8 mouse cellular contexts compared by ENCODE assay signal in the genomic region with DNA sequence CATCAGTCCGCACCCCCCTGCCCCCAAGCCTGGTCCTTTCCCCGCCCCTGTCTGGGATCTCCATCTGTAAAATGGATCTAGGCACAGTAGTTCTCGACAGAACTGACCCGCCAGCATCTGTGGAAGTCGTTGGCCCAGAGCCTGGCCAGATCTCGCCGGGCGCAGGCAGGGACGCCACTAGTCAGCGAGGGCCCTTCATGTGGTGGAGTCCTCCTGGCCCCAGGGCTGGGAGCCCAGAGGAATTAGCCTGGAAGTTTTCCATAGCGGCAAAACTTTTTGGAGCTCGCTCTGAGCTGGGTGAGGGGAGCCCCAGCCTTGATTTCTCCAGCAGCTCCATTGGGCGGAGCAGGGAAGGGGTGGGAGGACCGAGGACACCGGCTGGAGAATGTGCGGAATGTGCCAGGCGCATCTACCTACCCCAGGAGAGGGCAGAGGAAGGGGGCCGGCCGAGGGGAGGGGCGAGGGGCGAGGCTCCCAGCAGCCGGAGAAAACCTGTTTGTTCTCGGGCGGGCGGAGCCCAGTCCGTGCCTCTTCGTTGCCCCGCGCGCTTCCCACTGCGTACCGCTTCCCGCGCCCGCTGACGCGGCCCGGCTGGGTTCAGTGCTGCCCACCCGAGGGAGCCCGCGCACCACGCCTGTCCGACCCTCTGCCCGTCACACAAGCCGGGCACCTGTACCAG. TPM values are rescaled to one million over a fixed set of nuclear protein-coding genes. Genes with fewer than 3 reads are reported as not detected.
DNase-seq lines count a peak whose midpoint lies in the region; ATAC-seq and TF ChIP-seq lines count a peak whose summit lies in the region.

A gene (plus strand): TSS at position 499 of the 679 bp plus-strand sequence.

- 9% methylated on average over 32 of the region's 45 CpGs for WGBS in intestine, embryonic 14.5 days
- 26% methylated on average over 45 of the region's 45 CpGs for WGBS in liver, embryonic 15.5 days (ENCODE audit: insufficient replicate concordance)
- WGBS in neural tube, embryonic 13.5 days = 28% methylated on average over 43 of the region's 45 CpGs

- H3K79me2 ChIP-seq in MEL (ENCODE audit: control insufficient read depth, insufficient read depth, low read length, poor library complexity) = no peaks in the 10 kb centered on the region

- no peak for TF ChIP-seq RAD21 in MEL (IDR thresholded peaks at IDR 0.05; ENCODE audit: low read depth, low read length)

- H3K4me2 ChIP-seq in intestine, embryonic 14.5 days (ENCODE audit: low read length) = peak within 1 kb of the TSS; percentile 63
- H3K4me2 ChIP-seq in liver, embryonic 15.5 days = peak within 1 kb of the TSS; percentile 64
- H3K4me2 ChIP-seq in neural tube, embryonic 13.5 days = peak within 1 kb of the TSS; percentile 58

- H3K4me1 ChIP-seq in MEL (ENCODE audit: control insufficient read depth in 1 of 2, insufficient read depth in 2 of 2, low read length in 2 of 2) = peaks cover 0 to 3% of the 10 kb centered on the region in 2 experiments; a peak in 2 of 4 replicates
- no peaks in the 10 kb centered on the region for H3K4me1 ChIP-seq in intestine, embryonic 14.5 days (replicated peaks; ENCODE audit: control insufficient read depth, insufficient read depth, low read length)
- H3K4me1 ChIP-seq in liver, embryonic 15.5 days (replicated peaks) = no peaks in the 10 kb centered on the region
- no peaks in the 10 kb centered on the region for H3K4me1 ChIP-seq in neural tube, embryonic 13.5 days (replicated peaks)

- H3K4me3 ChIP-seq in MEL (ENCODE audit: control insufficient read depth in 1 of 2, insufficient read depth in 1 of 2, low read depth in 2 of 2, low read length in 2 of 2) = peak within 1 kb of the TSS; percentile 29 to 37
- H3K4me3 ChIP-seq in intestine, embryonic 14.5 days (ENCODE audit: low read depth, low read length) = peak within 1 kb of the TSS; percentile 33
- peak within 1 kb of the TSS; percentile 41 for H3K4me3 ChIP-seq in liver, embryonic 15.5 days (replicated peaks)
- H3K4me3 ChIP-seq in neural tube, embryonic 13.5 days = peak within 1 kb of the TSS; percentile 34

- peak; percentile 30 for DNase-seq in MEL (ENCODE audit: low read depth, low spot score)
- no peak for DNase-seq in gonadal fat pad, adult 2 months (ENCODE audit: low read depth)
- DNase-seq in intestine, embryonic 14.5 days (ENCODE audit: low spot score) = peak; percentile 74
- DNase-seq in urinary bladder, postnatal 4 days (ENCODE audit: low spot score in 2 of 2) = peak; percentile 52 to 65

- no peaks in the 10 kb centered on the region for H3K9me3 ChIP-seq in MEL (replicated peaks; ENCODE audit: insufficient read depth, low read length)
- no peaks in the 10 kb centered on the region for H3K9me3 ChIP-seq in intestine, embryonic 14.5 days (ENCODE audit: control insufficient read depth, low read length)
- H3K9me3 ChIP-seq in liver, embryonic 15.5 days (replicated peaks) = no peaks in the 10 kb centered on the region
- H3K9me3 ChIP-seq in neural tube, embryonic 13.5 days = no peaks in the 10 kb centered on the region

- no peak for TF ChIP-seq CTCF in MEL (IDR thresholded peaks at IDR 0.05 in 2 of 3, conservative IDR thresholded peaks at IDR 0.05 in 1 of 3; ENCODE audit: control insufficient read depth in 1 of 3, insufficient read depth in 1 of 3, low read depth in 2 of 3, low read length in 3 of 3, poor library complexity in 1 of 3, severe bottlenecking in 1 of 3)

- ATAC-seq in common myeloid progenitor, adult 5-6 weeks (replicated peaks; ENCODE audit: low read depth, poor library complexity, severe bottlenecking) = peak; percentile 62
- peak; percentile 91 for ATAC-seq in intestine, embryonic 14.5 days (replicated peaks; ENCODE audit: low FRiP score, low TSS enrichment, low read depth)
- peak; percentile 42 for ATAC-seq in liver, embryonic 15.5 days (ENCODE audit: insufficient read depth)
- peak; percentile 86 for ATAC-seq in neural tube, embryonic 13.5 days (ENCODE audit: low read depth)
- no peak for ATAC-seq in erythroblast, adult 5-6 weeks (replicated peaks; ENCODE audit: low FRiP score, poor library complexity, severe bottlenecking)

- no peaks in the 10 kb centered on the region for H3K27me3 ChIP-seq in MEL (ENCODE audit: control insufficient read depth in 1 of 2, insufficient read depth in 2 of 2, low read length in 2 of 2)
- 0 out of 2 replicates have a peak, but pooled peaks cover 5% of the 10 kb centered on the region for H3K27me3 ChIP-seq in intestine, embryonic 14.5 days (replicated peaks; ENCODE audit: control insufficient read depth, insufficient read depth, low read length)
- peaks cover 43% of the 10 kb centered on the region for H3K27me3 ChIP-seq in liver, embryonic 15.5 days
- H3K27me3 ChIP-seq in neural tube, embryonic 13.5 days = peaks cover 14% of the 10 kb centered on the region

- no peak for TF ChIP-seq POLR2A in MEL (IDR thresholded peaks at IDR 0.05; ENCODE audit: control insufficient read depth in 1 of 2, insufficient read depth in 1 of 2, low read depth in 1 of 2, low read length in 2 of 2, poor library complexity in 1 of 2)

- no peak within 1 kb of the TSS for H3K9ac ChIP-seq in MEL (ENCODE audit: control insufficient read depth, low read depth, low read length, poor library complexity, severe bottlenecking)
- H3K9ac ChIP-seq in intestine, embryonic 14.5 days (ENCODE audit: low read length) = peak within 1 kb of the TSS; percentile 38
- H3K9ac ChIP-seq in liver, embryonic 15.5 days = no peak within 1 kb of the TSS
- 0 out of 2 replicates have a peak within 1 kb of the TSS, but pooled peaks have one; percentile 38 for H3K9ac ChIP-seq in neural tube, embryonic 13.5 days

- H3K27ac ChIP-seq in MEL (ENCODE audit: control insufficient read depth, low read depth, low read length) = no peak within 1 kb of the TSS
- no peak within 1 kb of the TSS for H3K27ac ChIP-seq in intestine, embryonic 14.5 days (ENCODE audit: low read depth)
- no peak within 1 kb of the TSS for H3K27ac ChIP-seq in liver, embryonic 15.5 days (replicated peaks)
- no peak within 1 kb of the TSS for H3K27ac ChIP-seq in neural tube, embryonic 13.5 days (replicated peaks)

- no peak for TF ChIP-seq EP300 in MEL (IDR thresholded peaks at IDR 0.05; ENCODE audit: low read depth in 1 of 2, low read length in 2 of 2)

- H3K36me3 ChIP-seq in MEL (ENCODE audit: control insufficient read depth in 1 of 2, insufficient read depth in 2 of 2, low read length in 2 of 2) = no peaks in the 10 kb centered on the region; a peak in 1 of 4 replicates
- no peaks in the 10 kb centered on the region for H3K36me3 ChIP-seq in intestine, embryonic 14.5 days (ENCODE audit: control insufficient read depth, insufficient read depth, low read length)
- H3K36me3 ChIP-seq in liver, embryonic 15.5 days (replicated peaks) = no peaks in the 10 kb centered on the region
- no peaks in the 10 kb centered on the region for H3K36me3 ChIP-seq in neural tube, embryonic 13.5 days

TF ChIP-seq in MEL, 35 proteins besides CTCF, POLR2A, EP300 and RAD21:
- TF ChIP-seq POLR2AphosphoS5 (IDR thresholded peaks at IDR 0.05; ENCODE audit: borderline replicate concordance, low read depth, low read length) (no peak), MYC (IDR thresholded peaks at IDR 0.05; ENCODE audit: low read depth, low read length) (no peak), MAX (IDR thresholded peaks at IDR 0.05; ENCODE audit: low read length) (no peak), MAZ (IDR thresholded peaks at IDR 0.05; ENCODE audit: low read depth, low read length) (no peak), HCFC1 (IDR thresholded peaks at IDR 0.05; ENCODE audit: low read depth, low read length) (no peak), ZNF384 (IDR thresholded peaks at IDR 0.05; ENCODE audit: low read depth, low read length) (no peak), SMC3 (IDR thresholded peaks at IDR 0.05; ENCODE audit: low read depth, low read length) (no peak), RCOR1 (IDR thresholded peaks at IDR 0.05; ENCODE audit: low read depth, low read length) (no peak), TAL1 (IDR thresholded peaks at IDR 0.05; ENCODE audit: low read length) (no peak), TCF12 (IDR thresholded peaks at IDR 0.05; ENCODE audit: low read depth, low read length) (no peak), MXI1 (IDR thresholded peaks at IDR 0.05; ENCODE audit: low read depth, low read length) (no peak), ZC3H11A (IDR thresholded peaks at IDR 0.05; ENCODE audit: low read depth, low read length) (no peak), CHD1 (IDR thresholded peaks at IDR 0.05; ENCODE audit: low read depth, low read length) (no peak), CHD2 (IDR thresholded peaks at IDR 0.05; ENCODE audit: low read length) (no peak), E2F4 (IDR thresholded peaks at IDR 0.05; ENCODE audit: borderline replicate concordance, low read depth, low read length) (no peak)

RNA-seq across cellular contexts. Expression of the gene that starts here (rescaled TPM):
- total RNA-seq in MEL (2012; rRNA removed) = not detected in 2 replicates
- polyA plus RNA-seq in MEL (2012; ENCODE audit: insufficient read depth in 1 of 2, insufficient read length in 2 of 2, low read depth in 1 of 2, low replicate concordance in 2 of 2, missing spikeins in 1 of 2) = under 1 TPM in 1 of 2 experiments, not detected in 1; 0.14 TPM
- 0.34 TPM in 1 of 2 replicates, not detected in the other for total RNA-seq in common myeloid progenitor, adult 5-6 weeks (2017)
- 157 and 194 TPM in 2 replicates for polyA plus RNA-seq in gonadal fat pad, adult 2 months (2012; rRNA removed)
- polyA plus RNA-seq in intestine, embryonic 14.5 days (2014; fragmentation: Nextera tagmentation; extraction: Ambion mirVana) = 8.9 and 12.1 TPM in 2 replicates
- 1.2 TPM in 2 replicates for polyA plus RNA-seq in liver, embryonic 15.5 days (2015; fragmentation: Nextera tagmentation; extraction: Ambion mirVana)
- polyA plus RNA-seq in neural tube, embryonic 13.5 days (2015; fragmentation: Nextera tagmentation; extraction: Ambion mirVana) = 1.0 and 1.4 TPM in 2 replicates
- not detected in 2 replicates for total RNA-seq in erythroblast, adult 5-6 weeks (2015; ENCODE audit: low replicate concordance)
- not detected in 2 replicates for total RNA-seq in erythroblast, adult 5-6 weeks (2017; ENCODE audit: low replicate concordance)

Comparison
In these comparisons a context has a peak if more than half of its experiments do, and no peak if none do; other contexts are left out.
1. RNA of the gene that starts here (polyA plus RNA-seq): 157 to 194 TPM in gonadal fat pad, adult 2 months; 8.9 to 12.1 TPM in intestine, embryonic 14.5 days, 1.2 TPM in liver, embryonic 15.5 days, 1.0 to 1.4 TPM in neural tube, embryonic 13.5 days and 0.14 TPM in MEL; every median in the first group is over 10 times any median in the second.
2. Peak in DNase-seq and H3K4me3 ChIP-seq in MEL; RNA of the gene not detected or under 1 TPM.
3. Peak in ATAC-seq in common myeloid progenitor, adult 5-6 weeks; RNA of the gene not detected or under 1 TPM.
4. H3K9ac ChIP-seq: peak in intestine, embryonic 14.5 days (single experiment) and neural tube, embryonic 13.5 days (single experiment); none in MEL (single experiment) and liver, embryonic 15.5 days (single experiment).
5. Peak in every context shown above with its lines, with median percentiles within 50 percentile points of each other: H3K4me3 ChIP-seq and H3K4me2 ChIP-seq.